Mouse (Mus musculus) forebrain, embryonic 13.5 days (tissue): ENCODE data around the gene Pan2. TPM values are rescaled to one million over a fixed set of nuclear protein-coding genes. Genes with fewer than 3 reads are reported as not detected.
A peak's percentile ranks its signal among the peaks of the same experiment; 100 is the strongest.

Experiments
- ATAC-seq: fragments of 200-750 bp; cut with Nextera tagmentation; 2 replicates; pipeline ENCODE4 v1.8.0; 2017
- H3K27ac ChIP-seq: fragments of 300-500 bp; sonication (generic); 2 replicates; pipeline ENCODE4 v1.5.1; 2015; ENCODE audit warnings: inconsistent platforms, mild to moderate bottlenecking, moderate library complexity
- H3K27me3 ChIP-seq: fragments of 300-500 bp; sonication (generic); 2 replicates; pipeline ENCODE4 v1.6.1; 2015; ENCODE audit warnings: mild to moderate bottlenecking, inconsistent platforms
- H3K36me3 ChIP-seq: fragments of 300-500 bp; sonication (generic); 2 replicates; pipeline ENCODE4 v1.6.1; 2015; ENCODE audit warnings: mild to moderate bottlenecking, inconsistent platforms; ENCODE audit not compliant: poor library complexity, severe bottlenecking
- H3K4me1 ChIP-seq: fragments of 300-500 bp; sonication (generic); 2 replicates; pipeline ENCODE4 v1.6.1; 2015; ENCODE audit warnings: inconsistent platforms
- H3K4me2 ChIP-seq: fragments of 300-500 bp; sonication (generic); 2 replicates; pipeline ENCODE4 v1.6.1; 2015; ENCODE audit warnings: inconsistent platforms, mild to moderate bottlenecking, moderate library complexity
- H3K4me3 ChIP-seq: fragments of 300-500 bp; sonication (generic); 2 replicates; pipeline ENCODE4 v1.5.1; 2015; ENCODE audit warnings: mild to moderate bottlenecking, inconsistent platforms
- H3K9ac ChIP-seq: fragments of 300-500 bp; sonication (generic); 2 replicates; pipeline ENCODE4 v1.6.1; 2015; ENCODE audit warnings: mild to moderate bottlenecking, inconsistent platforms
- H3K9me3 ChIP-seq: fragments of 300-500 bp; sonication (generic); replicated peaks from 2 replicates; pipeline ENCODE4 v1.6.1; 2016; ENCODE audit warnings: inconsistent platforms
- WGBS: fragments of 180-500 bp; shearing (Covaris S2); methylation state at CpG from one replicate; pipeline ENCODE4 v1.1.7; 2015; 5-methylcytosine and 5-hydroxymethylcytosine counted together
- polyA plus RNA-seq: library from polyadenylated mRNA; unstranded; fragments of >200 nt; fragmentation: Nextera tagmentation; extraction: Ambion mirVana; gene quantifications from 2 replicates; pipeline ENCODE4 v1.2.1, GENCODE M21; 2015

Pan2 gene
- polyA plus RNA-seq, 1 experiment from 2014 or later = 32.0 TPM

DNA sequence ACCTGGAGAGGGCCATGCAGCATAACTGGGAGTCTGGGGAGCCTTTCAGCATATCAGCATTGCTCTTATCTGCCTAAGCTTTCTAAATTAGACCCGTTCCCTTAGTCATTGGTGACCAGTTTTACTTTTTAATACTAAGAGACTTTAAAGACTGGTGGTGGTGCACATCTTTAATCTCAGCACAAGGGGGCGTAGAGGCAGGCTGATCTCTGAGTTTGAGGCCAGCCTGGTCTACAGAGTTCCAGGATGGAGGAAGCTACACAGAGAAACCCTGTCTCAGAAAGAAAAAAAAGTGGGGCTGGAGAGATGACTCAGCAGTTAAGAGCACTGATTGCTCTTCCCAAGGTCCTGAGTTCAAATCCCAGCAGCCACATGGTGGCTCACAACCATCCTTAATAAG is 37.1 kb downstream of the Pan2 start:
- Histone ChIP-seq H3K9ac (no peak overlapping the region), H3K4me3 (no peak overlapping the region), H3K27me3 (no peaks in the 10 kb centered on the region), H3K36me3 (no peaks in the 10 kb centered on the region), H3K9me3 (no peaks in the 10 kb centered on the region), H3K27ac (no peak overlapping the region), H3K4me2 (no peak overlapping the region), H3K4me1 (peaks cover 36% of the 10 kb centered on the region)
- ATAC-seq = no peak
- WGBS = 83% methylated on average over 2 of the region's 2 CpGs

DNA sequence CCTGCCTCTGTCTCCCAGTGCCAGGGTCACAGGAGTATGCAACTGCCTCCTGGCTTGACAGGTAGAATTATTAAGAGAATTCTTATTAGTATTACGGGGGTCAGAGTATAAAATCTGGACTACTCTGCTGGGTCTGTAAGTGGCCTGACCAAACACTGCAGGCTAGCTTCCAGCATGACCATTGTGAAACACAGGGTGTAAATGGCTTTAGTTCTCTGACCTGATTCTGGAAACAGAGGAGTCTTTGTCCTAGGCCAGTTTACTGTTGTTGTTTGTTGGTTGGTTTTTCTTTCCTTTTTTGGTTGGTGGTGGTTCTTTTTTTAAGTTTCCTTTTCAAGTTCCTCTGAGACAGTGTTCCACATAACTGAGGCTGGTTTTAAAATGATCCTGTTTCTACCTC is 40.3 kb downstream of the Pan2 start:
- Histone ChIP-seq H3K9ac (no peak overlapping the region), H3K36me3 (no peaks in the 10 kb centered on the region), H3K27me3 (no peaks in the 10 kb centered on the region), H3K27ac (no peak overlapping the region), H3K4me3 (no peak overlapping the region), H3K9me3 (no peaks in the 10 kb centered on the region), H3K4me1 (peaks cover 28% of the 10 kb centered on the region), H3K4me2 (no peak overlapping the region)
- 90% methylated on average over 1 of the region's 1 CpGs for WGBS
- no peak for ATAC-seq

DNA sequence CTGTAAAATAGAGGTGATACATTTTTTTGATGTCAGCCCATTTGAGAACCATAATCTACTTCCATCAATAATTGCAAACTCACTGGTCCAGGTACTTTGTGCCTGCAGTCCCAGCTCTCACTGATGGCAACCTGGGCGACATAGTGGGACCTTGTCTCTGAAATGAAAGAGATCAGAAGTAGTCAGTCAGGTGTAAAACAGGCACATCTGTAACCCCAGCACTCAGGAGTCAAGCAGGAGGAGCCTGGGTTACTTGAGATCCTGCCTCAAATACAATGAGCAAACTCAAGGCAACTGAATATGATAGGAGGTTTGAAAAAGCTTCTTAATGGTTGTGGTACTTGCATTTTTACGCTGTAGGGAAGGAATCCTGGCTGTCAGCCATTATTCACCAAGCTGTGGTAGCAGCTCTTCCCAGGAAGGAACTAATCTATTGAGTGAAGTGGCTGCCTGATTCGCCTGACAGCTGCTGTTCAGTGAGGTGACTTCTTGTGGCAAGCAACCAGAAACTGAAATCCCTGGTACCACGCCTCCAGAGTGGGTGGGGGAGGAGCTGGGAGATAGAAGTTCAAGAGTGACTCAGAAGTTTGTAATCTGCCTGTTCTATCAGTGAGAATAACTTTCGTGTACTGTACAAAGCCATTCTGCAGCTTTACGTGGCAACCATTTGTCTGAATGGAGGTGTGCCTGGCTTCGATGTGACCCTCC is 41.6 kb downstream of the Pan2 start:
- peak; percentile 55; the same call in 1 of the 2 replicates for ATAC-seq
- Histone ChIP-seq H3K9me3 (no peaks in the 10 kb centered on the region), H3K27ac (peak overlapping the region; percentile 61), H3K27me3 (no peaks in the 10 kb centered on the region), H3K9ac (no peak overlapping the region), H3K4me2 (no peak overlapping the region), H3K4me3 (no peak overlapping the region), H3K36me3 (no peaks in the 10 kb centered on the region), H3K4me1 (peaks cover 15% of the 10 kb centered on the region)
- WGBS = 53% methylated on average over 7 of the region's 7 CpGs

DNA sequence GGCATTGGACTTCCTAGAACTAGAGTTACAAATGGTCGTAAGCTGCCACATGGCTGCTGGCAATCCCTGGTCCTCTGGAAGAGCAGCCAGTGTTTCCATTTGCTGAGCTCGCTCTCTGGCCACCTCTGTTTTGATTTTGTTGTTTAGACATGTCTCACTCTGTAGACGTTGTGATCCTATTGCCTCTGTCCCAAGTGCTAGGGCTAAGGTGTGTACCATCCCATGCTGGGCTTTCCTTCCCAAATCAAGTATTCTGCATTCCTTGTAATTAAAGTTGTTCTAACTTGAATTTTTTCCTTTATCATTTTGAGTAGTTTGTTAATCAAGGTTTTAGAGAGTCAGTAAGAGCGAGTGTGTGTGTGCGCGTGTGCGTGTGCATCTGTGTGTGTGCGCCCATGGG is 44.4 kb downstream of the Pan2 start:
- no peaks in the 10 kb centered on the region for H3K27me3 ChIP-seq
- peaks cover 13% of the 10 kb centered on the region for H3K4me1 ChIP-seq
- no peak overlapping the region for H3K9ac ChIP-seq
- H3K36me3 ChIP-seq = peaks cover 28% of the 10 kb centered on the region
- H3K9me3 ChIP-seq = no peaks in the 10 kb centered on the region
- WGBS = 94% methylated on average over 8 of the region's 8 CpGs
- H3K27ac ChIP-seq = no peak overlapping the region
- H3K4me2 ChIP-seq = no peak overlapping the region
- no peak for ATAC-seq
- H3K4me3 ChIP-seq = no peak overlapping the region

DNA sequence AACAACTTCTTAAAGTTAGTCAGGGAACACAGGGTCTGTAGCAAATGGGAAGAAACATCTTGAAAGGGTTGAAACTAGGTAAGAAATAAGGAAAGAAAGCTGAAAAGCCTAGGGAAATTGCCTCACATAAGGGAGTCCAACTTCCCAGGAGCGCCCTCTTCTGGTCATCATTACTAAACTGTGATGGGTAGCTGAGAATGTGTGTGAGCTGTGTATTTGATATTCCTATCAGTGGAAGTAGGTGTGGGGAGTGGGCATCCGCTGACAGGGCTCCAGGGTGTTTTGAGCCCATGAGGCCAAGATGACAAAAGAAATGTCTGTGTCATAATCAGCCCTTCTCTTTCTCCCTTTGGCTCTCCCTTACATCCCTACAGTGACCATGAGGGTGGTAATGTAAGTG is 55.7 kb downstream of the Pan2 start:
- no peaks in the 10 kb centered on the region for H3K27me3 ChIP-seq
- H3K27ac ChIP-seq = no peak overlapping the region
- H3K4me2 ChIP-seq = no peak overlapping the region
- H3K9me3 ChIP-seq = no peaks in the 10 kb centered on the region
- H3K4me1 ChIP-seq = no peaks in the 10 kb centered on the region
- H3K36me3 ChIP-seq = peaks cover 81% of the 10 kb centered on the region
- H3K9ac ChIP-seq = no peak overlapping the region
- no peak for ATAC-seq
- H3K4me3 ChIP-seq = no peak overlapping the region
- 53% methylated on average over 2 of the region's 2 CpGs for WGBS

DNA sequence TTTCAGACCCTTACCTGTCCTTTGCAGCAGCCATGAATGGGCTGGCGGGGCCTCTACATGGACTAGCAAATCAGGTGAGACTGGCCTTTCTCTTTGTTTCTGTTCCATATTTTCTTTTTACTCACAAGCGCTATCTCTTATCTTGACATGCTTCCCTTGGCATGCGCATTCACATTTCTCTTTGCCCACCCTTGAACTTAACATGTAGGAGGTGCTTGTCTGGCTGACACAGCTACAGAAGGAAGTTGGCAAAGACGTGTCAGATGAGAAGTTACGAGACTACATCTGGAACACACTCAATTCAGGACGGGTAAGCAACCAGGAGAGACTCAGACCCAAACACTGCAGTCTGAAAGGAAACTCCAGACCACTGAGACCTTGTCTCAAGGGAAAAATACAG is 56.1 kb downstream of the Pan2 start:
- H3K9me3 ChIP-seq = no peaks in the 10 kb centered on the region
- 94% methylated on average over 6 of the region's 6 CpGs for WGBS
- no peak overlapping the region for H3K27ac ChIP-seq
- ATAC-seq = no peak
- no peak overlapping the region for H3K4me2 ChIP-seq
- H3K9ac ChIP-seq = no peak overlapping the region
- no peaks in the 10 kb centered on the region for H3K4me1 ChIP-seq
- no peak overlapping the region for H3K4me3 ChIP-seq
- peaks cover 81% of the 10 kb centered on the region for H3K36me3 ChIP-seq
- H3K27me3 ChIP-seq = no peaks in the 10 kb centered on the region

DNA sequence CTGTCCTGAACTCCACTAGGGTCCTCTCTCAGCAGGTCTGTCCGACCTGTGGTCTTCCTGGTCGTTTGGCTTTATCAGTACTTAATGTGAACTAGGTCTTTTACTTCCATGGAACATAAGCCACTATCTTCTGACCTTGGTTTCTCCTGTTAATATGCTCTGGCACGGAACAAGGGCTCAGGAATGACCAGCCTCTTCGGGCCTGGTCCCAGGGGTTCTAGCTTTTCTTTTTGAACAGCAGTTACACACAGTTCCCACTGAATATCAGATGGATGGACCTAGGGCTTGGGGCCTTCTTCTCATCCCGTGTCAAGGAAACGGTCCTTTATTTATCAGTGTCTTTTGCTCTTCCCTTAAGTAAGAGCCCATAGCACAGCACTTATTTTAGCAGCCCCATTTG is 58.7 kb downstream of the Pan2 start:
- Histone ChIP-seq H3K27me3 (no peaks in the 10 kb centered on the region), H3K9me3 (no peaks in the 10 kb centered on the region), H3K9ac (no peak overlapping the region), H3K4me1 (no peaks in the 10 kb centered on the region), H3K36me3 (peaks cover 82% of the 10 kb centered on the region), H3K27ac (no peak overlapping the region), H3K4me3 (no peak overlapping the region), H3K4me2 (no peak overlapping the region)
- no peak for ATAC-seq
- WGBS = 91% methylated on average over 6 of the region's 6 CpGs

DNA sequence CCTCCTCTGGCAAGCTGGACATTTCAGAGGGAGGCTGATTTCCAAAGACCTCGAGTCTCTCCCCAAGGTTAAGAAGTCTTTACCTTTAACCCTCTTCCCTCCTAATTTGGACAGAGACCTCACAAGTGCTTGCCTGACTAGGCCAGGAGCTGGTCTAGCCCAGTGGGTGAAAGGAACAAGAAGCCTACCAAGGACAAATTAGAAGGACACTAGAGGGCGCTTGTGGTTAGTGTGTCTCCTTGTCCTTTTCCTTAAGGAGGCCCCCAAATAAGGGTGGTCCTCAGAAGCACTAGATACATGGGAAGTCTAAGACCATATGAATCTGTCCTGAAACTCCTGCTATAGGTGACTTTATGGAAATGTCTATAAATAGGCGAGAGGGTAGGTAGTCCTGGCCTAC is 59.4 kb downstream of the Pan2 start:
- Histone ChIP-seq H3K4me1 (peaks cover 5% of the 10 kb centered on the region), H3K36me3 (peaks cover 82% of the 10 kb centered on the region), H3K9ac (no peak overlapping the region), H3K27me3 (no peaks in the 10 kb centered on the region), H3K4me3 (no peak overlapping the region), H3K4me2 (no peak overlapping the region), H3K9me3 (no peaks in the 10 kb centered on the region), H3K27ac (no peak overlapping the region)
- ATAC-seq = 0 out of 2 replicates have a peak, but pooled peaks have one; percentile 33
- WGBS = 42% methylated on average over 3 of the region's 3 CpGs

DNA sequence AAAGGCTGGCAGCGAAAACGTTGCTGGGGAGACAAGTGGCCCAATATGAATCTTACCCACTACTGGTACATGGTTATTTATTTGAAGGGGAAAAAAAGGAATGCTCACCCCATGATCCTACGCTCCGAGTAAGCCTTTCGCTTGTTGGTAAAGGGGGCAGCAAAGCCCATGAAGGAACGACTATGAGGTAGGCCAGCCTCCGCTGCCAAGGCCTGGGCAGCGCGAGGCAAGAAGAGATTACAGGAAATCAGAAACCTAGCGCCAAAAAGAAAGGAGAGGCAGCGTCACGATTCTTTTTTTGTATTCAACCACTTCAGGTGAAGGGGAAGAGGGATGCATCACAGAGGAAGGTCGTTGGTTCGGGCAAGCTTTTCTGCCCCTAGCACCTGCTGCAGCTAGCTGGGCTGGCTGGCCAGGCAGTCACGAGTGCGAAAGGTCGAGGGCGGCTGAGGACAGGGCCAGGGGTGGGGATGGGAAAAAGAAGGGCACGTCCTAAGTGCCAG is 64.8 kb downstream of the Pan2 start:
- peak overlapping the region; percentile 86 for H3K4me2 ChIP-seq
- H3K4me3 ChIP-seq = peak overlapping the region; percentile 70
- peak overlapping the region; percentile 79 for H3K9ac ChIP-seq
- H3K36me3 ChIP-seq = peaks cover 29% of the 10 kb centered on the region
- ATAC-seq = no peak
- H3K4me1 ChIP-seq = peaks cover 20% of the 10 kb centered on the region
- no peaks in the 10 kb centered on the region for H3K9me3 ChIP-seq
- H3K27me3 ChIP-seq = no peaks in the 10 kb centered on the region
- H3K27ac ChIP-seq = peak overlapping the region; percentile 96
- WGBS = 12% methylated on average over 19 of the region's 19 CpGs

DNA sequence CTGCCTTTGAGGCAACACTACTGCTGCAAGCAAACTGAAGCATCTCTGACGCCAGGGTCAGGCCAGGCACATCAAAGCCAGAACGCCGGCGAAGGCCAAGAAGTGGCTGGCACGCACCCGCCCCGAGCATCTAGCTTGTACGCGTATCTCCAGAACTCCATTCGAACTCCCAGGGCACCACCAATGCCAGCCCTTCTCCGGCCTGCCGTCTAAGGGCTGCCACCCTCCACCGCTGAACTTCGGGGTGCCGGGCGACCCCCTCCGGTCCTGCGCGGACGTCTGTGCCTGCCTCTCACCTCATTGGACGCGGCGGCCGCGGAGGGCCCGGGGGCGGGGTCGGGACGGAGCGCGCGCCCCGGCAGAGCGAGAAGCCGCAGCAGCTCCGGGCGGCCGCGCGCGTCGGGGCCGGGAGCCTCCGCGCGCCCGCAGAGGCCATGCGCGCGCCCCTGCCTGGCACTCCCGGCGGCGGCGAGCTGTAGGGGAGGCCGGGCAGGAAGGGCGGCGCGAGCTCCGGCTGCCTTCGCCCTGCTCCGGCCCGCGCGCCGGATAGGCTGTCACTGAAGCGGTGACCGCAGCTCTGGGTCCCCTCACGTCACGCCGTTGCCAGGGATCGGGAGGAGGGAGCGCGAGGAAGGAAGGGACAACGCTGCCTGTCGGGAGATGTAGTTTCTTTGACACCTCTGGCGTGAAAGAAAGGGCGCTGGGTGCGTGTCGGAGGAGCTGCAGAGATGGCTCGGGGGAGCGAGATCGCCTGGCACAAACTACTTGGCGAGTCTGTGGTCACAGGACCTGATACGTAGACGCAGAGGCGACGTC is 65.5 kb downstream of the Pan2 start, which contains the start of gene Coq10a:
TSS of gene Coq10a (minus strand) at position 596 of the 816 bp plus-strand sequence.
- Histone ChIP-seq H3K36me3 (peaks cover 23% of the 10 kb centered on the region), H3K4me1 (peaks cover 20% of the 10 kb centered on the region), H3K9ac (peak within 1 kb of the TSS; percentile 79), H3K27me3 (no peaks in the 10 kb centered on the region), H3K4me2 (peak within 1 kb of the TSS; percentile 86), H3K27ac (peak within 1 kb of the TSS; percentile 96), H3K9me3 (no peaks in the 10 kb centered on the region), H3K4me3 (peak within 1 kb of the TSS; percentile 70)
- peak; percentile 95 for ATAC-seq
- under 1% methylated on average over 85 of the region's 87 CpGs for WGBS

DNA sequence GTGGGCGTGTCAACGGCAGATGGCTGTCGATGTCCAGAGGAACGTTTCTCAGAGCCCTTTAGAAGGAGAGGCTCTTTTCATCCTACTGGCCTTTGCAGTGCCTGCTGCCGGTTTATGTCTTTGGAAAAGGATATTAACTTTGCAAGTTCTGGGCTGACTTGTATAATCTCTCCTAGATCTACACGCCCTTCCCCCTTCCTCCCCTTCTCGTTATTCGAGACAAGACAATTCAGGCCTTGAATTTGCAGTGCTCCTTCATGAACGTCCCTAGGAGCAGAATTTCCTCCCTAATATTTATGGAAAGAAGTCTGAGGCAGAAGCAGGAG is 66.0 kb downstream of the Pan2 start:
- Histone ChIP-seq H3K9ac (peak overlapping the region; percentile 79), H3K36me3 (peaks cover 17% of the 10 kb centered on the region), H3K9me3 (no peaks in the 10 kb centered on the region), H3K4me1 (peaks cover 20% of the 10 kb centered on the region), H3K4me3 (peak overlapping the region; percentile 70), H3K27ac (peak overlapping the region; percentile 96), H3K4me2 (peak overlapping the region; percentile 86), H3K27me3 (no peaks in the 10 kb centered on the region)
- 4% methylated on average over 9 of the region's 9 CpGs for WGBS
- no peak for ATAC-seq

DNA sequence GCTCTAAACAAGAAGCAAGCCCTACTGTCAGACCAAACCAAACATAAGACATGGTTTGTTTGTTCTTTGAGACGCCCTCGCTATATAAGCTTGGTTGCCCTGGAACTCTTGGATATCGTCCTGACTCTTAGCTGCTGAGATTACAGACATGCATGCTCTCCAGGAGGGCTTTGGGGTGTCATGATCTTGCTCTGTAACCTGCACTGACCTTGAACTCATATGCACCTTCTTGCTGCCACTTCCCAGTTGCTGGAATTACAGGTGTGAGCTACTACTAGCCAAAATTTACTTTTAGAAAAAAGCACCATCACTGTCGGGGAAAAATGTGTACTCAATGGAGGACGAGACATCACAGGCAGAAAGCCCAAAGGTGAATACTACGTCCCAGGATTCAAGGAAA is 66.5 kb downstream of the Pan2 start:
- Histone ChIP-seq H3K9ac (peak overlapping the region; percentile 79), H3K4me3 (peak overlapping the region; percentile 70), H3K27me3 (no peaks in the 10 kb centered on the region), H3K4me2 (peak overlapping the region; percentile 86), H3K27ac (peak overlapping the region; percentile 96), H3K4me1 (peaks cover 20% of the 10 kb centered on the region), H3K9me3 (no peaks in the 10 kb centered on the region), H3K36me3 (peaks cover 13% of the 10 kb centered on the region)
- 84% methylated on average over 6 of the region's 6 CpGs for WGBS
- no peak for ATAC-seq
